Mouse (Mus musculus) erythroblast, embryonic 14.5 days (primary cell): ENCODE results near the gene Serpinb9. TPM values are rescaled to one million over a fixed set of nuclear protein-coding genes. Genes with fewer than 3 reads are reported as not detected.

Experiments used
- H3K27me3 ChIP-seq: 2 replicates; pipeline ENCODE4 v1.6.1; 2012; ENCODE audit warnings: inconsistent platforms; ENCODE audit not compliant: control insufficient read depth
- H3K36me3 ChIP-seq: 2 replicates; pipeline ENCODE4 v1.6.1; 2012; ENCODE audit warnings: mild to moderate bottlenecking, inconsistent platforms; ENCODE audit not compliant: control insufficient read depth
- H3K4me1 ChIP-seq: 2 replicates; pipeline ENCODE4 v1.6.1; 2012; ENCODE audit warnings: inconsistent platforms; ENCODE audit not compliant: control insufficient read depth
- H3K4me3 ChIP-seq: replicated peaks from 2 replicates; pipeline ENCODE3; 2012; ENCODE audit warnings: moderate library complexity, mild to moderate bottlenecking, inconsistent platforms
- H3K9me3 ChIP-seq: 2 replicates; pipeline ENCODE4 v1.6.1; 2012; ENCODE audit warnings: low read length, inconsistent platforms, mixed read lengths; ENCODE audit not compliant: control insufficient read depth
- GATA1 ChIP-seq: IDR thresholded peaks from 2 replicates; pipeline ENCODE4 v1.6.1; 2012; ENCODE audit warnings: low read length, inconsistent platforms, mixed read lengths
- TAL1 ChIP-seq: IDR thresholded peaks from 3 replicates; pipeline ENCODE4 v1.6.1; 2012; ENCODE audit warnings: low read length, inconsistent platforms, mixed read lengths
- polyA plus RNA-seq: library from polyadenylated mRNA; stranded (reverse); fragments of >175 nt; gene quantifications from 2 replicates; pipeline ENCODE4 v1.2.3, GENCODE M21; 2012

The Serpinb9 gene
- polyA plus RNA-seq, 1 experiment: 0.01 TPM

DNA sequence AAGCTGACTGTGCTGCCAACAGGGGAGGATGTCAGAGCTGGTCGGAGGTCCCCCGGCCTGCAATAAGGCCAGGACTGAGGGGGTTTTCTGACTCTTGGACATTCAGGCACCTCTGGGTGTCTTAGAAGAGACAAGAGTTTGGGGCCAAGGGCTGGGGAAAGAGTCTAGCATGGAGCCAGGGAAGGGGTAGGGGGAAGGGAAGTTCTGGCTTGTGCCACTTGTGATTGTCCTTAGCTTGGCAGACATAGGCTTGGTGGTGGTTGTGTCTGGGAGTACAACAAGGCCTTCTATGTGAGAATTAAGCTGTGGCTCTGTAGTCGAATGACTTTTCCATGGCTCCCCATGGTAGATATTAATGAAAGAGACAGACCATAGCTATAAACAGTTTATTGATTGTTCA, 40.5 kb downstream of the Serpinb9 start:
- TF ChIP-seq TAL1 (no peak), GATA1 (no peak)
- H3K36me3 ChIP-seq: no peaks in the 10 kb centered on the region
- H3K9me3 ChIP-seq: no peaks in the 10 kb centered on the region
- H3K4me1 ChIP-seq: peaks cover 3% of the 10 kb centered on the region
- H3K27me3 ChIP-seq: no peaks in the 10 kb centered on the region
- H3K4me3 ChIP-seq: no peak overlapping the region

DNA sequence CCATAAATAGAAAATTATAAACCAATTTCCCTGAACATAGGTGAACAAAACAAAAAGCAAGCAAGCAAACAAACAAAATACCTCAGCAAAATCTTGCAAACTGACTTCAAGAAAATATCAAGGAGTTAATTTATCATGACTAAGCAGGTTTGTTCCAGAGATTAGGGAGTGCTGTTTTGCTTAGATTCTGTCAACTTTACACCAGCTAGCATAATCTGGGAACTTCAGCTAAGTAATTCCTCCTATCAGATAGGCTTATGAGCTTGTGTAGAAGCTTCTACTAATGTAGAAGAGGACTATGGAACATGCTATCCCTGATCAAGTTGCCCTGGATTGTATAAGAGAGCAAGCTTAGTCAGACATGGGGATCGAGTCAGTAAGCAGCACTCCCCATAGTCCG, 44.2 kb downstream of the Serpinb9 start:
- Histone ChIP-seq H3K36me3 (no peaks in the 10 kb centered on the region), H3K4me3 (no peak overlapping the region), H3K9me3 (no peaks in the 10 kb centered on the region), H3K27me3 (no peaks in the 10 kb centered on the region), H3K4me1 (peaks cover 3% of the 10 kb centered on the region)
- no peak for TF ChIP-seq TAL1
- TF ChIP-seq GATA1: no peak

DNA sequence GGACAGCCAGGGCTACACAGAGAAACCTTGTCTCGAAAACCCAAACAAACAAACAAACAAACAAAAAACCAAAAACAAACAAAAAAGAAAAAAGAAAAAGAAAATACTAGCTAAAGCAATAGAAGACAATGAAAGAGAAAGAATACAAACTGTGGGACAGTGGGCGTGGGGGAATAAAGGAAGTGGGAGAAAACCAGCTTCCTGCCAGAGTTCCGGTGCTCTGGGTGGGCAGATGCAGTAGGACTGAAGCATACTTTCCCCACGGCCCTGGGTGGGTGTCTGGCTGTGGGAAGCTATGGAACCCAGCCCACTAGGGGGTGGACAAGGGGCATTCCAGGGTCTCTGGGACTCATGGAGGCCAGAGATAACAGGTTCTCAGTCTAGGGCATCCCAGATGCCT, 45.1 kb downstream of the Serpinb9 start:
- Histone ChIP-seq H3K36me3 (no peaks in the 10 kb centered on the region), H3K27me3 (no peaks in the 10 kb centered on the region), H3K4me1 (peaks cover 3% of the 10 kb centered on the region), H3K4me3 (no peak overlapping the region), H3K9me3 (no peaks in the 10 kb centered on the region)
- TF ChIP-seq TAL1: no peak
- no peak for TF ChIP-seq GATA1

DNA sequence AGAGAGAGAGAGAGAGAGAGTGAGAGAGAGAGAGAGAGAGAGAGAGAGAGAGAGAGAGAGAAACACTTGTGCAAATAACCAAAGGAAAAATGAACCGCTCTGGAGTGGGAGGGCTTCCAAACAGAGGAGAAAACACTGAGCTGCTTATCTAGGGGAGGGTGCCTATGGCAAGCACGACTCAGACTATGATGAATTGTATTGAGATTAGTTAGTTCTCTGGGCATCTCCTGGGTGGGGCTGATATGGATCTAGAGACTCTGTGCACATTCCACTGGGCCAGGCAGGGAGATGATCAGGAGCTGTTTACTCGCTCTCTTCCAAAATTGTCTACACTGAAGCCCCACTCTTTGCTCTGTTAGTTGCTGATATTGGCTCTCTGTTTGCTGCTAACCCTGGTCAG, 48.6 kb downstream of the Serpinb9 start:
- Histone ChIP-seq H3K36me3 (no peaks in the 10 kb centered on the region), H3K9me3 (no peaks in the 10 kb centered on the region), H3K4me1 (peaks cover 3% of the 10 kb centered on the region), H3K27me3 (no peaks in the 10 kb centered on the region), H3K4me3 (no peak overlapping the region)
- TF ChIP-seq TAL1 (no peak), GATA1 (no peak)

DNA sequence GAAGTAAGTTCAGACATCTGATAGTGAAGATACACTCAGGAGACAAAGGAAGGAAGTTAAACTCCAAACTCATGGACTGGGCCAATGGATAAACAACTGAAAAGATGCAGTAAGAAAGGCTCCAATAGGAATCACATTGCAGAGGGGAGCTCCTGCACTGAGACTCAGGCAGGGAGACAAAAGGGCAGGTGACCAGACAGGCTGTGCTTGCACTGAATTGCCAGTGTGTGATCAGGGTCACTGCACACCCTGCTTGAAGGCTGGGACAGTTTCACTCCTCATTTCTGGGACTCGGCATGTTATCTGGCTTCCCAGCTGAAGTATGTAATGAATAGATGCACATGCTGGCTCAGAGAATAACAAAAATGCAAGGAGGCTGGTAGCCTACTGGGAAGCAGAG, 60.0 kb downstream of the Serpinb9 start:
- TF ChIP-seq TAL1: no peak
- no peak for TF ChIP-seq GATA1
- H3K4me3 ChIP-seq: no peak overlapping the region
- no peaks in the 10 kb centered on the region for H3K36me3 ChIP-seq
- H3K27me3 ChIP-seq: no peaks in the 10 kb centered on the region
- H3K9me3 ChIP-seq: no peaks in the 10 kb centered on the region
- no peaks in the 10 kb centered on the region for H3K4me1 ChIP-seq

Other genes with a start within 250 kb of the Serpinb9 start
- gene Mylk4, start 219.3 kb upstream of the Serpinb9 start, polyA plus RNA-seq: not detected in 2 replicates
- 3.6 and 3.7 TPM in 2 replicates for gene Wrnip1, start 201.2 kb upstream of the Serpinb9 start, polyA plus RNA-seq
- not detected in 2 replicates for gene D930007J09Rik, start 200.4 kb upstream of the Serpinb9 start, polyA plus RNA-seq
- gene Serpinb1a, start 152.1 kb upstream of the Serpinb9 start, polyA plus RNA-seq: 0.04 TPM in 1 of 2 replicates, not detected in the other
- not detected in 2 replicates for gene Serpinb1c, start 105.0 kb upstream of the Serpinb9 start, polyA plus RNA-seq
- 0.07 and 0.09 TPM in 2 replicates for gene Serpinb6b, start 38.0 kb upstream of the Serpinb9 start, polyA plus RNA-seq
- gene Serpinb9b, start 24.2 kb downstream of the Serpinb9 start, polyA plus RNA-seq: not detected in 2 replicates
- gene Serpinb1b, start 75.3 kb downstream of the Serpinb9 start, polyA plus RNA-seq: not detected in 2 replicates
- gene Serpinb9c, start 156.5 kb downstream of the Serpinb9 start, polyA plus RNA-seq: not detected in 2 replicates
- gene Serpinb9d, start 189.7 kb downstream of the Serpinb9 start, polyA plus RNA-seq: not detected in 2 replicates
- not detected in 2 replicates for gene Serpinb9e, start 246.4 kb downstream of the Serpinb9 start, polyA plus RNA-seq